Mouse (Mus musculus) layer of hippocampus, postnatal 36 days (tissue): ENCODE results near the gene Pdss1. TPM values are rescaled to one million over a fixed set of nuclear protein-coding genes. Genes with fewer than 3 reads are reported as not detected.

ENCODE experiments used
- DNase-seq, 2 experiments: peaks; one replicate each; pipeline ENCODE4 v3.0.0; 2022
- total RNA-seq, 2 experiments: library from RNA; stranded (reverse); gene quantifications; 2 replicates each; pipeline ENCODE4 v1.2.3; 2021

Gene Pdss1
- total RNA-seq, 2 experiments from 2014 or later, result 16.5 to 16.9 TPM

DNA sequence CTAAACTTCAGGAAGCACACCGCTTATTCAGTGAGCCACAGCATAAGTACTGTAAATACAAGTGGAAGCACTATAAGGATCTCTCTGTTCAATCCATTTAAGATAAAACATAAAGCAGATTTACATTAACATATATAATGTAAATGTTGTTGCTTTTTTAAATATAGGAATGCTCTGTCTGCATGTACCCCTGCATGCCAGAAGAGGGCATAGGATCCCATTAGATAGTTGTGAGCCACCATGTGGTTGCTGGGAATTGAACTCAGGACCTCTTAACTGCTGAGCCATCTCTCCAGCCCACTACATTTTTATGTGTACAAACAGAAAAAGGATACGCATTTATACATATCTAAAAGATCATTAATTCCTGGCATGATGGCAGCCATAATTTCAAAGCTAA lies 66.4 kb downstream of the Pdss1 start:
- no peak for DNase-seq

DNA sequence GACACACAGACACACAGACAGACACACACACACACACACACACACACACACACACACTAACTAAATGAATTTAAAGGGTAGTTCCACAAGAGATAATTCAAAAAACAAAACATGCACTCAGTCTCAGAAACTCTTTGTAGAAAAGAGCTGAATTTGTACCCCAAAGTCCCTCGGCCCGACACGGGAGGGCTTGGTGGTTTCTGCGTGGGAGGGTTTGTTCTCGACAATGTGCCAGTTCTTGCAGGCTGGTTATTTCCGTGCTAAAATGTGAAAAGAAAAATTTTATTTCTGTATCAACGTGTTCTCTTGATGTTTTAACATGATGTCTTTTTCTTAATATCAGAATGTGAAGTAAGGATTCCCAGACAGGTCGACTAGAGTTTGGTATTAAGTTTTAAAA lies 66.9 kb downstream of the Pdss1 start:
- peak; percentile 55 to 64 for DNase-seq

DNA sequence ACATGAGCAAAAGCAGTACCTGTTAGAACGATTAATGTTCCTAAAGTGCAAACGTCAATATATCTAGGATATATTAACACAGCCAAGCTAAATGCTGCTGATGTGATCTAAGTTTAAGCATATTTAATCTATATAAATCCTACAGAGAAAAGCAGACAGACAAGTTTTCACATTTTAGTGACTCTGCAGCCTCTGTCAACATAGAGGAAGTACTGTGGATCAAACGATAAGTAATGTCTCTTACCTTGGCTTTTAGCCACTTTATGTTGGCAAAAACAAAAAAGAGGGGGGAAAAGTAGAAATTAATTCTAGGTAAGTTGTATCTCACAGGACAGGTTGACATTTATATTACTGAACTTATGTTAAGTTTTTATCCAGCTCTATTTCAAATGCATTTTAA lies 67.6 kb downstream of the Pdss1 start:
- no peak for DNase-seq

DNA sequence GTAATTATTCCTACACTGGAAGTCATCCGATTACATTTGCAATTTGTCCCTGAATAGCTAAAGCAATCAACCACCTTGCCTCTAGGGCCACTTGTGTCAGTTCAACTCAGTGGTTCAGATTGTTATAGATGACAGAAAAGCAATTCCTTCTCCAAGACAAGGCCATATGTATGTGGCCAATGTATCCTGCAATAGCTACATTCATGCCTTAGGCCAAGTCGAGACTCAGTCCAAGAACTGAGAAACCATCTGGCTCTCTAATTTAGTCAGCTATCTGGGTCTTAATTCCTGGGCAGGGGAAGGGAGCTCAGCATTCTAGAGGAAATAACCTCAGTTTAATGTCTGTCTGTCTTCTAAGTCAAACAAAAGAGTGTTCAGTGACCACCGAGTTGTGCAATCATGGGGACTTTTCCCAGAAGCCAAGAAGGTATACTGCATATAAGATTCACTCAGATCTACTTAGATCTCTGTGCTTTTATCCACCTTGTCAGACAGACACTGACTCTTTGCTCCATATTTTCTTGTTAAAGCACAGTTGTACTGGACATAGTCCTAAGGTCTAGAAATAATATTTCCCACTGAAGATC lies 82.2 kb downstream of the Pdss1 start:
- DNase-seq, result no peak

DNA sequence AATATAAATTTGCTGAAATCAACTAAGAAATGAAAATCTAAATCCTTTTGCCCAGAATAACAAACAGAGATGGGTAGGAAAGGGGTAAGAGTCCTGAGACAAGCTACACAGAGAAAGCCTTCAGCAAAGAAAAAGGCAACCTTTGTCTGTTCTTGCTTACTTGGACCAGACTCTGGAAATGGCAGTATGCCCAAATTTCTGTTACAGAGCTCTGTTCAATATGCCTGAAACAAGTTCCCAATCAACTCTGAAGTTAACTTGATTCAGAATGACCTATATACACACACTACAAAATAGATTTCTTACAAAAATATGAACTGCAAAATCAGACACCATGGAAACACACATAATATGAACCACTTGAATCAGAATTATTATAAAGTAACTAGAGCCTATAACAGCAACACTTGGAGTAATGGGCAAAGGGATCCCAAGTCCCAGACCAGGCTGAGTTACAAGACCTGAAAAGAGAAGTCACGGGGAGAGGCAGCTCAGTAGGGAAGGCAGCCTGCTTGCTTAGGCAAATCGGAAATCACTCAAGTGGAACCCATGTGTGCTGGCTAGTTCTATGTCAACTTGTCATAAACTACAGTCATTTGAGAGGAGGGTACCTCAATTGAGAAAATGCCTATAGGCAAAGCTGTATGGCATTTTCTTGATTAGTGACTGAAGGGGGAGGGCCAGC lies 90.8 kb downstream of the Pdss1 start:
- DNase-seq, result no peak

Other genes starting within 250 kb of the Pdss1 start
- 1 to 10 TPM; 5.6 to 5.9 TPM for gene Apbb1ip, start 121.4 kb upstream of the Pdss1 start, total RNA-seq
- 100 to 1,000 TPM; 216 to 228 TPM for gene Abi1, start 144.7 kb downstream of the Pdss1 start, total RNA-seq
- 10 to 100 TPM; 84.9 to 94.1 TPM for gene Acbd5, start 172.6 kb downstream of the Pdss1 start, total RNA-seq